Mouse (Mus musculus): Measurements from ENCODE around the gene Vwa5a. TPM values are rescaled to one million over a fixed set of nuclear protein-coding genes. Genes with fewer than 3 reads are reported as not detected.

The Vwa5a gene
- polyA plus RNA-seq (2012; rRNA removed): 10.5 and 11.0 TPM in 2 replicates

GRCm38 (mm10) chr9:38718102-38718501 lies at the start of gene Vwa5a:
TSS of gene Vwa5a (plus strand) at chr9:38718268.

GRCm38 (mm10) chr9:38674501-38674900 lies 43.6 kb upstream of the Vwa5a start, which contains the start of gene Olfr918:
TSS of gene Olfr918 (minus strand) at chr9:38674601.

GRCm38 (mm10) chr9:38751999-38752398 lies 33.9 kb downstream of the Vwa5a start, which contains the start of gene Olfr920:
TSS of gene Olfr920 (plus strand) at chr9:38752299.

GRCm38 (mm10) chr9:38772768-38773167 lies 54.7 kb downstream of the Vwa5a start, which contains the start of gene Olfr921:
TSS of gene Olfr921 (plus strand) at chr9:38773068.

Other genes starting within 250 kb of the Vwa5a start
- not detected in 2 replicates for gene Olfr905, start 247.2 kb upstream of the Vwa5a start, polyA plus RNA-seq (2012; rRNA removed)
- not detected in 2 replicates for gene Olfr906, start 231.2 kb upstream of the Vwa5a start, polyA plus RNA-seq (2012; rRNA removed)
- not detected in 2 replicates for gene Olfr907, start 222.5 kb upstream of the Vwa5a start, polyA plus RNA-seq (2012; rRNA removed)
- gene Olfr911-ps1, start 196.7 kb upstream of the Vwa5a start, polyA plus RNA-seq (2012; rRNA removed): not detected in 2 replicates
- gene Olfr910, start 180.4 kb upstream of the Vwa5a start, polyA plus RNA-seq (2012; rRNA removed): not detected in 2 replicates
- gene Olfr912, start 138.1 kb upstream of the Vwa5a start, polyA plus RNA-seq (2012; rRNA removed): not detected in 2 replicates
- gene Olfr913, start 125.5 kb upstream of the Vwa5a start, polyA plus RNA-seq (2012; rRNA removed): not detected in 2 replicates
- gene Olfr914, start 113.2 kb upstream of the Vwa5a start, polyA plus RNA-seq (2012; rRNA removed): not detected in 2 replicates
- not detected in 2 replicates for gene Olfr916, start 58.4 kb upstream of the Vwa5a start, polyA plus RNA-seq (2012; rRNA removed)
- not detected in 2 replicates for gene Olfr917, start 52.4 kb upstream of the Vwa5a start, polyA plus RNA-seq (2012; rRNA removed)
- gene Olfr918, start 43.7 kb upstream of the Vwa5a start, polyA plus RNA-seq (2012; rRNA removed): not detected in 2 replicates
- gene Olfr919, start 14.6 kb upstream of the Vwa5a start, polyA plus RNA-seq (2012; rRNA removed): not detected in 2 replicates
- 0.05 and 0.07 TPM in 2 replicates for gene Olfr920, start 34.0 kb downstream of the Vwa5a start, polyA plus RNA-seq (2012; rRNA removed)
- gene Olfr921, start 54.8 kb downstream of the Vwa5a start, polyA plus RNA-seq (2012; rRNA removed): not detected in 2 replicates
- gene Olfr922, start 96.3 kb downstream of the Vwa5a start, polyA plus RNA-seq (2012; rRNA removed): not detected in 2 replicates
- not detected in 2 replicates for gene Olfr923, start 108.3 kb downstream of the Vwa5a start, polyA plus RNA-seq (2012; rRNA removed)
- not detected in 2 replicates for gene Olfr924, start 126.2 kb downstream of the Vwa5a start, polyA plus RNA-seq (2012; rRNA removed)
- not detected in 2 replicates for gene Olfr26, start 136.8 kb downstream of the Vwa5a start, polyA plus RNA-seq (2012; rRNA removed)
- not detected in 2 replicates for gene Olfr926, start 158.9 kb downstream of the Vwa5a start, polyA plus RNA-seq (2012; rRNA removed)
- gene Olfr930, start 211.5 kb downstream of the Vwa5a start, polyA plus RNA-seq (2012; rRNA removed): not detected in 2 replicates